Mouse (Mus musculus) liver, postnatal 0 days (tissue): Measurements from ENCODE around the gene H2-T3. TPM values are rescaled to one million over a fixed set of nuclear protein-coding genes. Genes with fewer than 3 reads are reported as not detected.
"Not testable (repeated sequence)": the region's sequence is repeated elsewhere in the genome, so short reads cannot be mapped to it uniquely, and the experiment has no call there.

Experiments used
- ATAC-seq: fragments of 200-750 bp; cut with Nextera tagmentation; 2 replicates; pipeline ENCODE4 v1.8.0; 2017; ENCODE audit warnings: mild to moderate bottlenecking, moderate library complexity
- DNase-seq: peaks from one replicate; pipeline ENCODE4 v3.0.0-alpha.2; 2016
- H3K27ac ChIP-seq: fragments of 300-500 bp; sonication (generic); 2 replicates; pipeline ENCODE4 v1.5.1; 2014; ENCODE audit warnings: antibody characterized with exemption, moderate library complexity, mild to moderate bottlenecking, low read depth
- H3K27me3 ChIP-seq: fragments of 300-500 bp; sonication (generic); 2 replicates; pipeline ENCODE4 v1.6.1; 2014; ENCODE audit warnings: low read length, control low read depth, mixed read lengths; ENCODE audit not compliant: insufficient read depth
- H3K36me3 ChIP-seq: fragments of 300-500 bp; sonication (generic); replicated peaks from 2 replicates; pipeline ENCODE4 v1.6.1; 2014; ENCODE audit warnings: mild to moderate bottlenecking, control low read depth, low read length, moderate library complexity, mixed read lengths; ENCODE audit not compliant: insufficient read depth
- H3K4me1 ChIP-seq: fragments of 300-500 bp; sonication (generic); 2 replicates; pipeline ENCODE4 v1.6.1; 2014; ENCODE audit warnings: antibody characterized with exemption, mild to moderate bottlenecking, control low read depth; ENCODE audit not compliant: insufficient read depth
- H3K4me2 ChIP-seq: fragments of 300-500 bp; sonication (generic); 2 replicates; pipeline ENCODE4 v1.6.1; 2014; ENCODE audit warnings: low read depth, mild to moderate bottlenecking, low read length, moderate library complexity, mixed read lengths
- H3K4me3 ChIP-seq: fragments of 300-500 bp; sonication (generic); 2 replicates; pipeline ENCODE4 v1.5.1; 2014; ENCODE audit warnings: low read depth, low read length
- H3K9ac ChIP-seq: fragments of 300-500 bp; sonication (generic); replicated peaks from 2 replicates; pipeline ENCODE4 v1.6.1; 2014; ENCODE audit warnings: mild to moderate bottlenecking, moderate library complexity
- H3K9me3 ChIP-seq: fragments of 300-500 bp; sonication (generic); 2 replicates; pipeline ENCODE4 v1.6.1; 2016; ENCODE audit warnings: mild to moderate bottlenecking, control low read depth, low read length, mixed read lengths
- CTCF ChIP-seq: sonication (generic); IDR thresholded peaks from 2 replicates; pipeline ENCODE4 v1.5.1; 2016; ENCODE audit warnings: antibody characterized with exemption, low read depth
- EP300 ChIP-seq: IDR thresholded peaks from 2 replicates; pipeline ENCODE4 v1.6.1; 2016; ENCODE audit warnings: antibody characterized with exemption, low read depth, mild to moderate bottlenecking
- WGBS: fragments of 180-500 bp; shearing (Covaris S2); extraction: QIAGEN DNeasy Blood & Tissue Kit; methylation state at CpG from one replicate; pipeline ENCODE4 v1.1.7; 2014; ENCODE audit not compliant: insufficient replicate concordance; 5-methylcytosine and 5-hydroxymethylcytosine counted together
- polyA plus RNA-seq: library from polyadenylated mRNA; unstranded; fragments of >200 nt; fragmentation: Nextera tagmentation; extraction: Ambion mirVana; gene quantifications from 2 replicates; pipeline ENCODE4 v1.2.1, GENCODE M21; 2015

H2-T3 gene
- polyA plus RNA-seq, 1 experiment from 2014 or later = not detected

GRCm38 (mm10) chr17:36189491-36190168 lies 457 bp downstream of the H2-T3 start:
- Histone ChIP-seq H3K9ac (no peak overlapping the region), H3K4me3 (no peak overlapping the region), H3K27me3 (peaks cover 20% of the 10 kb centered on the region), H3K27ac (no peak overlapping the region), H3K9me3 (no peaks in the 10 kb centered on the region), H3K4me2 (no peak overlapping the region), H3K4me1 (no peaks in the 10 kb centered on the region), H3K36me3 (no peaks in the 10 kb centered on the region)
- ATAC-seq (no peak), DNase-seq (no peak)
- TF ChIP-seq EP300 (no peak), CTCF (no peak)
- 33% methylated on average over 18 of the region's 18 CpGs for WGBS

GRCm38 (mm10) chr17:36187540-36187939 lies 2.5 kb downstream of the H2-T3 start:
- H3K4me2 ChIP-seq = no peak overlapping the region
- no peak overlapping the region for H3K9ac ChIP-seq
- no peaks in the 10 kb centered on the region for H3K36me3 ChIP-seq
- H3K4me3 ChIP-seq = no peak overlapping the region
- H3K4me1 ChIP-seq = no peaks in the 10 kb centered on the region
- no peak overlapping the region for H3K27ac ChIP-seq
- no peak for TF ChIP-seq CTCF
- no peak for TF ChIP-seq EP300
- H3K9me3 ChIP-seq = no peaks in the 10 kb centered on the region
- ATAC-seq = no peak
- peaks cover 20% of the 10 kb centered on the region for H3K27me3 ChIP-seq
- WGBS = 30% methylated on average over 3 of the region's 3 CpGs
- DNase-seq = no peak

GRCm38 (mm10) chr17:36182212-36182611 lies 7.9 kb downstream of the H2-T3 start:
- H3K9me3 ChIP-seq = no peaks in the 10 kb centered on the region
- TF ChIP-seq CTCF (no peak), EP300 (no peak)
- H3K9ac ChIP-seq = no peak overlapping the region
- H3K27ac ChIP-seq = no peak overlapping the region
- no peak overlapping the region for H3K4me2 ChIP-seq
- H3K36me3 ChIP-seq = no peaks in the 10 kb centered on the region
- H3K4me3 ChIP-seq = no peak overlapping the region
- ATAC-seq (no peak), DNase-seq (no peak)
- H3K4me1 ChIP-seq = no peaks in the 10 kb centered on the region
- 60% methylated on average over 12 of the region's 12 CpGs for WGBS
- H3K27me3 ChIP-seq = peaks cover 13% of the 10 kb centered on the region

GRCm38 (mm10) chr17:36179446-36179845 lies 10.6 kb downstream of the H2-T3 start:
- ATAC-seq, DNase-seq, H3K27ac ChIP-seq, H3K4me1 ChIP-seq, H3K36me3 ChIP-seq, H3K4me2 ChIP-seq, H3K9me3 ChIP-seq, H3K4me3 ChIP-seq, H3K9ac ChIP-seq: not testable (repeated sequence)
- WGBS = 12% methylated on average over 10 of the region's 10 CpGs
- peaks cover 13% of the 10 kb centered on the region for H3K27me3 ChIP-seq

- under 1% methylated on average over 40 of the region's 40 CpGs for WGBS
- not testable (repeated sequence) for H3K36me3 ChIP-seq, H3K27ac ChIP-seq, ATAC-seq, H3K9ac ChIP-seq, H3K4me1 ChIP-seq, H3K9me3 ChIP-seq
- Histone ChIP-seq H3K27me3 (peaks cover 13% of the 10 kb centered on the region), H3K4me2 (peak overlapping the region; percentile 40), H3K4me3 (peak overlapping the region; percentile 25; the same call in 1 of the 2 replicates)
- peak; percentile 24 for DNase-seq
These were observed 11.1 kb downstream of the H2-T3 start for GRCm38 (mm10) chr17:36178938-36179337.

GRCm38 (mm10) chr17:36176132-36176531 lies 14.0 kb downstream of the H2-T3 start:
- H3K36me3 ChIP-seq, H3K4me1 ChIP-seq, H3K9ac ChIP-seq, H3K9me3 ChIP-seq, H3K4me2 ChIP-seq, H3K27me3 ChIP-seq, ATAC-seq, H3K27ac ChIP-seq, H3K4me3 ChIP-seq, DNase-seq: not testable (repeated sequence)
- no CpG with 5 or more reads among the region's 2 CpGs for WGBS

- H3K4me1 ChIP-seq = peaks cover 4% of the 10 kb centered on the region; the same call in 1 of the 2 replicates
- TF ChIP-seq CTCF = no peak
- no peak for TF ChIP-seq EP300
- 14% methylated on average over 1 of the region's 1 CpGs for WGBS
These were observed 19.7 kb downstream of the H2-T3 start for GRCm38 (mm10) chr17:36170287-36170814.

More at GRCm38 (mm10) chr17:36170287-36170814, 19.7 kb downstream of the H2-T3 start:
- no peak for DNase-seq
- Histone ChIP-seq H3K36me3 (no peaks in the 10 kb centered on the region), H3K4me2 (no peak overlapping the region), H3K27me3 (peaks cover 27% of the 10 kb centered on the region), H3K27ac (no peak overlapping the region), H3K9me3 (no peaks in the 10 kb centered on the region), H3K9ac (no peak overlapping the region), H3K4me3 (no peak overlapping the region)
- ATAC-seq = no peak
